Mouse (Mus musculus): ENCODE measurements around the gene Nckap5.

The Nckap5 gene

GRCm38 (mm10) chr1:126560931-126561330, 269.7 kb downstream of the Nckap5 start:
- DNase-seq (ENCODE audit: low read depth, low spot score) = no peak

GRCm38 (mm10) chr1:126557791-126558294, 272.8 kb downstream of the Nckap5 start:
- no peak for DNase-seq (ENCODE audit: low read depth, low spot score)

GRCm38 (mm10) chr1:126547979-126548378, 282.6 kb downstream of the Nckap5 start:
- DNase-seq (ENCODE audit: low read depth, low spot score) = no peak

- DNase-seq (ENCODE audit: low read depth, low spot score) = no peak
Measured at GRCm38 (mm10) chr1:126544471-126544870, 286.1 kb downstream of the Nckap5 start.

GRCm38 (mm10) chr1:126537223-126537757, 293.3 kb downstream of the Nckap5 start:
- DNase-seq (ENCODE audit: low read depth, low spot score) = no peak

- DNase-seq (ENCODE audit: low read depth, low spot score) = no peak
Measured at GRCm38 (mm10) chr1:126535527-126535926, 295.1 kb downstream of the Nckap5 start.

- no peak for DNase-seq (ENCODE audit: low read depth, low spot score)
Measured at GRCm38 (mm10) chr1:126534046-126534445, 296.6 kb downstream of the Nckap5 start.

- no peak for DNase-seq (ENCODE audit: low read depth, low spot score)
Measured at GRCm38 (mm10) chr1:126528043-126528598, 302.5 kb downstream of the Nckap5 start.

- DNase-seq (ENCODE audit: low read depth, low spot score) = no peak
Measured at GRCm38 (mm10) chr1:126518067-126518466, 312.5 kb downstream of the Nckap5 start.

GRCm38 (mm10) chr1:126517427-126517826, 313.2 kb downstream of the Nckap5 start:
- DNase-seq (ENCODE audit: low read depth, low spot score) = no peak

- no peak for DNase-seq (ENCODE audit: low read depth, low spot score)
Measured at GRCm38 (mm10) chr1:126515054-126515756, 315.4 kb downstream of the Nckap5 start.

GRCm38 (mm10) chr1:126511835-126512445, 318.7 kb downstream of the Nckap5 start:
- no peak for DNase-seq (ENCODE audit: low read depth, low spot score)

- no peak for DNase-seq (ENCODE audit: low read depth, low spot score)
Measured at GRCm38 (mm10) chr1:126504717-126505116, 325.9 kb downstream of the Nckap5 start.

- DNase-seq (ENCODE audit: low read depth, low spot score) = no peak
Measured at GRCm38 (mm10) chr1:126502741-126503140, 327.9 kb downstream of the Nckap5 start.

- DNase-seq (ENCODE audit: low read depth, low spot score) = no peak
Measured at GRCm38 (mm10) chr1:126496722-126497121, 333.9 kb downstream of the Nckap5 start.

GRCm38 (mm10) chr1:126492206-126493071, 338.2 kb downstream of the Nckap5 start:
- no peak for DNase-seq (ENCODE audit: low read depth, low spot score)

GRCm38 (mm10) chr1:126491412-126491811, 339.2 kb downstream of the Nckap5 start:
- DNase-seq (ENCODE audit: low read depth, low spot score) = no peak

- DNase-seq (ENCODE audit: low read depth, low spot score) = no peak
Measured at GRCm38 (mm10) chr1:126490256-126490655, 340.3 kb downstream of the Nckap5 start.

GRCm38 (mm10) chr1:126484664-126485087, 345.9 kb downstream of the Nckap5 start:
- DNase-seq (ENCODE audit: low read depth, low spot score) = no peak

- no peak for DNase-seq (ENCODE audit: low read depth, low spot score)
Measured at GRCm38 (mm10) chr1:126483665-126484064, 346.9 kb downstream of the Nckap5 start.

- no peak for DNase-seq (ENCODE audit: low read depth, low spot score)
Measured at GRCm38 (mm10) chr1:126481459-126482228, 349.0 kb downstream of the Nckap5 start.
